Mouse (Mus musculus): ENCODE measurements around the gene Lsg1. TPM values are rescaled to one million over a fixed set of nuclear protein-coding genes. Genes with fewer than 3 reads are reported as not detected.

The Lsg1 gene
- polyA plus RNA-seq, 1 experiment: 11.9 TPM

DNA sequence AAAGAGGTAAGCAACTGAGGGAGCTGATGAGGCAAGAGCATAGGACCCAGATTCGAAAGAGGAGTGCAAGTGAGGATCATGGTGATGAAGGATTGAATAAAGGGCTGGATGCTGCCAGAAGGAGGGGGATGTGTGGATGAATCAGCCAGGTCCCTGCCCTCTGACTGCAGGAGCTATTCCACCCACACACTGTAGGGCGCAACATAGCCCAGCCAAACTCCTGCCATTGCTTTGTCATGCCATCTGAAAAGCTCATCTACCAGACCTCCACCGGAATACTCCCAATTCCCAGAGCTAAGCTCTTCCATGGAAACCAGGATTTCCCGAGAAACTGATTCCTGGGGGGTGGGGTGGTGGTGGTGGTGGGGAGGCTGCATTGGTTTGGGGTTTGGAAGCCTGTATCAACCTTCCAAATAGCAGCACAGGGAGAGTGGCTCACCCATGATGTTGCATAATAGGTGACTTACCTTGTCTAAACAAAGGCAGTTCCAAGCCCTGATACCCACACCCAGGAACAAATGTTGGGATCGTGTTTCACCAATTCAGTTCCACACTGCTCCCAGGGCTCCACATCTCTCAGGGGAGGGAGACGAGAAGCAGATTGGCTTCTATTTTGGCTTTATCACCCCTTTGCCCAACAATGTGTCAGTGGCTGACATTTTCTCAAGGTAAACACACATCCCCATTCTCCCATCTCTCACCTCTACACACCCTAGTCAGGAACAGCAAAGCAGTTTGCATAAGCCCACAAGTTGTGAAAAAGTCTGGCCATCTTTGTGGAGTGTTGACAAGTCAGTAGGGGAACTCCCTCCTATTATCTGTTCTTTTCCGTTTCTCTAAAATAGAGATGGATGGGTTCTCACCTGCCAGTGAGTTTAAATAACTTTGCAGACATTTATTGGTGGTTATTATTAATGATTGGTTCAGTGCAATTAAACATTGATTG lies 3.1 kb upstream of the Lsg1 start:
- Histone ChIP-seq H3K27me3 (ENCODE audit: control insufficient read depth, insufficient read depth, low read length) (no peaks in the 10 kb centered on the region), H3K36me3 (ENCODE audit: control insufficient read depth, insufficient read depth, low read length) (peaks cover 1% of the 10 kb centered on the region; the same call in 1 of the 2 replicates), H3K4me1 (ENCODE audit: control insufficient read depth, insufficient read depth, low read length) (peaks cover 2% of the 10 kb centered on the region), H3K4me3 (ENCODE audit: control insufficient read depth, low read depth, low read length) (no peak overlapping the region), H3K27ac (ENCODE audit: control insufficient read depth, insufficient read depth, low read depth, low read length) (no peak overlapping the region)
- TF ChIP-seq POLR2A (IDR thresholded peaks at IDR 0.05; ENCODE audit: control insufficient read depth, low read depth, low read length): no peak
- no peak for TF ChIP-seq CTCF (IDR thresholded peaks at IDR 0.05; ENCODE audit: control insufficient read depth, insufficient read depth, insufficient replicate concordance, low read depth, low read length)

DNA sequence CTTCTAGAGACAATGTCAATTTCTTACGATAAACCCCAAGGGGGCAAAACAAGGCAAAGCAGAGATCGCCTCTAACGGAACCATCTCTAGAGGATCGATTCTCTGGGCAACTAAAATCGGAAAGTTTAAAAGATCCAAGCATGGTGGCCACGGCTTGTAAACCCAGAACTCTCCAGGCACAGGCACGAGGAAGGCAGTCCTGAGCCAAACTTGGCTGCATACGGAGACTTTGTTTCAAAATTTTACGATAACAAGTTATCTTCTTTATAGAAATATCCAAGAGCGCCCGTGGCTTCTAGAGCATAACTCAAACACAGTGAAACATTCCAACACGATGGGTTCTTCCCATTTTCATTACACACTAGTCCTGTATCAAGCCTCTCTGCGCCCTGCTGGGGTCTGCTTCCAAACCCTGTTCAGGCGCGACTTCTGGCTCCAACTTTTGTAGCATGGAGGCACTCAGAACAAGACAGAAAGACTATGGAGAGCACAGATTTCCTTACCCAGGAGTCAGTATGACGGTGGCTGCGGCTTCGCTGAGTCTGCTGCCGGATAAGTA lies 378 bp downstream of the Lsg1 start:
- H3K4me3 ChIP-seq (ENCODE audit: control insufficient read depth, low read depth, low read length): peak overlapping the region; percentile 100
- H3K27ac ChIP-seq (ENCODE audit: control insufficient read depth, insufficient read depth, low read depth, low read length): peak overlapping the region; percentile 97
- no peak for TF ChIP-seq POLR2A (IDR thresholded peaks at IDR 0.05; ENCODE audit: control insufficient read depth, low read depth, low read length)
- no peak for TF ChIP-seq CTCF (IDR thresholded peaks at IDR 0.05; ENCODE audit: control insufficient read depth, insufficient read depth, insufficient replicate concordance, low read depth, low read length)
- H3K4me1 ChIP-seq (ENCODE audit: control insufficient read depth, insufficient read depth, low read length): peaks cover 2% of the 10 kb centered on the region
- H3K36me3 ChIP-seq (ENCODE audit: control insufficient read depth, insufficient read depth, low read length): peaks cover 3% of the 10 kb centered on the region
- no peaks in the 10 kb centered on the region for H3K27me3 ChIP-seq (ENCODE audit: control insufficient read depth, insufficient read depth, low read length)

DNA sequence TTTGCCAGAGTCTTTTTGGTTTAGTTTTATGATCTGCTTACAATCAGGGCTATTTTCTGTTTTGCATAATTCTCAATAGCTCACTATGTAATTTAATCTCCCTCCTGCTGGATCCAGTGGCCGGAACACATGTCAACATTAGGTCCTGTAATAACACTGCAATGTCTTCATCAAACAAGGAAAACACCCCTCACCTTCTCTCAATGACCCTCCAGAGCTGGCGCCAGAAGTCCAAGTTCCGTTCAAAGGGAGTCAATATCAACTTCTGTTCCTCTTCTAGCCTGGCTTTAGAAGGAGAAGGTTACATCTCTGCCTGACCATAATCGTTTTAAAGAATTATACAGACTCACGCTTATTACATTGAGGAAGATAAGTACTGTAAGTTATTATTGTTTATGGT lies 6.6 kb downstream of the Lsg1 start:
- H3K4me3 ChIP-seq (ENCODE audit: control insufficient read depth, low read depth, low read length): no peak overlapping the region
- TF ChIP-seq CTCF (IDR thresholded peaks at IDR 0.05; ENCODE audit: control insufficient read depth, insufficient read depth, insufficient replicate concordance, low read depth, low read length): no peak
- TF ChIP-seq POLR2A (IDR thresholded peaks at IDR 0.05; ENCODE audit: control insufficient read depth, low read depth, low read length): no peak
- H3K27ac ChIP-seq (ENCODE audit: control insufficient read depth, insufficient read depth, low read depth, low read length): no peak overlapping the region
- no peaks in the 10 kb centered on the region for H3K27me3 ChIP-seq (ENCODE audit: control insufficient read depth, insufficient read depth, low read length)
- H3K4me1 ChIP-seq (ENCODE audit: control insufficient read depth, insufficient read depth, low read length): no peaks in the 10 kb centered on the region
- H3K36me3 ChIP-seq (ENCODE audit: control insufficient read depth, insufficient read depth, low read length): peaks cover 5% of the 10 kb centered on the region

DNA sequence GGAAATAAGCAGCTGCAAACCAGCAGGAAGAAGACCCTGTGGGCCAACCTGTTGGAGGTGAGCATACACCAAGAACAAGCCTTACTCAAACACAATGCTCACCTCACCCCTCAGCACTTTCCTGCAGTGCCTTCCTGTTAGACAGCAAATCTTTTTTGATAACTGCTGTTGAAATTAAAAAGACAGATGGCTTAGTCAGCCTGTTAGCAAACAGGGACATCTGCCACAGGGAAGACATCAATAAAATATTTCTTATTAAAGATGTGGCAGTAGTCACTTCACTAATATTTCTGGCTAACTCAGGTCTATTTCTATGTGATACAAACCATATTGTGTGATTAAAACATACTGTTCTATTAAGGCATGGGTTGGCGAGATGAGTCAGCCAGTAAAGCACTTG lies 11.0 kb downstream of the Lsg1 start:
- Histone ChIP-seq H3K4me1 (ENCODE audit: control insufficient read depth, insufficient read depth, low read length) (no peaks in the 10 kb centered on the region), H3K27ac (ENCODE audit: control insufficient read depth, insufficient read depth, low read depth, low read length) (no peak overlapping the region), H3K27me3 (ENCODE audit: control insufficient read depth, insufficient read depth, low read length) (no peaks in the 10 kb centered on the region), H3K36me3 (ENCODE audit: control insufficient read depth, insufficient read depth, low read length) (peaks cover 2% of the 10 kb centered on the region; the same call in 1 of the 2 replicates), H3K4me3 (ENCODE audit: control insufficient read depth, low read depth, low read length) (no peak overlapping the region)
- TF ChIP-seq POLR2A (IDR thresholded peaks at IDR 0.05; ENCODE audit: control insufficient read depth, low read depth, low read length) (no peak), CTCF (IDR thresholded peaks at IDR 0.05; ENCODE audit: control insufficient read depth, insufficient read depth, insufficient replicate concordance, low read depth, low read length) (no peak)

DNA sequence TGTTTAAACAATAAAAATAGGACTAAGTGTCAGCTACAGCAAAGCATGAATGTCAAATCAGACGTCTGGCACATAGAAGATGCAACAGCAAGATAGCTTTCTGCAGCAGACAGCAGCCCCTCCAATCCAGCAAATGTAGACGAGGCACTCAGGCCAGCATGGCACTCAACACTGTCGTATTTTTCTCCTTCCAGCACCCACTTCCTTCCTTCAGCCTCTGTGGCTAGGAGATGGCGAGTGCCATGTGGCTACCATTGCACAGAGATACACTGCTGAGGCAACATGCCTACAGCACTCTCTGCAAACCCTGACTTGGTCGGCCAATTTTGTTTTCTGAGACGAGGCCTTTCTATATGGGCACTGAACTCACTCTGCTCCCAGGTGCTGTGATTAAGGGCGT lies 11.6 kb downstream of the Lsg1 start:
- Histone ChIP-seq H3K27me3 (ENCODE audit: control insufficient read depth, insufficient read depth, low read length) (no peaks in the 10 kb centered on the region), H3K36me3 (ENCODE audit: control insufficient read depth, insufficient read depth, low read length) (peaks cover 4% of the 10 kb centered on the region), H3K4me1 (ENCODE audit: control insufficient read depth, insufficient read depth, low read length) (no peaks in the 10 kb centered on the region), H3K27ac (ENCODE audit: control insufficient read depth, insufficient read depth, low read depth, low read length) (no peak overlapping the region), H3K4me3 (ENCODE audit: control insufficient read depth, low read depth, low read length) (no peak overlapping the region)
- TF ChIP-seq POLR2A (IDR thresholded peaks at IDR 0.05; ENCODE audit: control insufficient read depth, low read depth, low read length) (no peak), CTCF (IDR thresholded peaks at IDR 0.05; ENCODE audit: control insufficient read depth, insufficient read depth, insufficient replicate concordance, low read depth, low read length) (no peak)

DNA sequence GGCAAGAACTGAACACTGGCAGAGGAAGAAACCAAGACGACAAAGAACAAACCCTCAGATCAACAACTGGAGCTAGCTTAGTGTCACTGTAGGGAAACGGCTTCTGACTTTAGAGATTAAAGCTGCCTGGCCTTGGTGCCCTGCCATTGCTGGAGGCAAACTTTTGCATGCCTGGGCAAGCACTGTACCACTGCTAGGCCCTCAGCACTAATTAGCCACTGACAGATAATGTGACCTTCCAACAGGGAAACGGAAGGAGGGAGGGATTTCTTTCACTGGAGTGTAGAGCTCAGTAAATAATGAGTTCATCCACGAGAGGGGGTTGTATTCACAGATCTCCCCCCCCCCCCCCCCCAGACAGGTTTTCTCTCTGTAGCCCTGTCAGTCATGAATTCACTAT lies 15.2 kb downstream of the Lsg1 start:
- TF ChIP-seq POLR2A (IDR thresholded peaks at IDR 0.05; ENCODE audit: control insufficient read depth, low read depth, low read length): no peak
- no peak for TF ChIP-seq CTCF (IDR thresholded peaks at IDR 0.05; ENCODE audit: control insufficient read depth, insufficient read depth, insufficient replicate concordance, low read depth, low read length)
- Histone ChIP-seq H3K36me3 (ENCODE audit: control insufficient read depth, insufficient read depth, low read length) (peaks cover 6% of the 10 kb centered on the region), H3K4me3 (ENCODE audit: control insufficient read depth, low read depth, low read length) (no peak overlapping the region), H3K4me1 (ENCODE audit: control insufficient read depth, insufficient read depth, low read length) (no peaks in the 10 kb centered on the region), H3K27ac (ENCODE audit: control insufficient read depth, insufficient read depth, low read depth, low read length) (no peak overlapping the region), H3K27me3 (ENCODE audit: control insufficient read depth, insufficient read depth, low read length) (no peaks in the 10 kb centered on the region)

DNA sequence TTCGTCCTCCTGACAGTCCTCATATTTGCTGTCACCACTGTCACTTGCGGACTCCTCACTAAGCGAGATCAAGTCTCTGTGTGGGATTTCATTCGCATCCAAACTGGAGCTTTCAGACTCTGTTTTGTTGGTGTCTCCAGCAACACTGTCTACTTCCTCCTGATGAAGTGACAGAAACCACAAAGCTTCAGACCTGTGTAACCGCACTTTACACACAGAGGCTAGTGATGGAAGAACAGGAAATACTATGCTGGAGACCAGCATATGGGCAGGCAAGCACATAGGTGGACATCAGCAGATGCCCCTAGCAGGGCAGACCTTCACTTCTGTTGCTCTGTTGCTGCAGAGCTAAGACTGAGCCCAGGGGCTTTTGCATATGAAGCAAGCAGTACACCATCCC lies 16.0 kb downstream of the Lsg1 start:
- H3K27ac ChIP-seq (ENCODE audit: control insufficient read depth, insufficient read depth, low read depth, low read length): no peak overlapping the region
- H3K4me3 ChIP-seq (ENCODE audit: control insufficient read depth, low read depth, low read length): no peak overlapping the region
- H3K4me1 ChIP-seq (ENCODE audit: control insufficient read depth, insufficient read depth, low read length): no peaks in the 10 kb centered on the region
- no peak for TF ChIP-seq POLR2A (IDR thresholded peaks at IDR 0.05; ENCODE audit: control insufficient read depth, low read depth, low read length)
- TF ChIP-seq CTCF (IDR thresholded peaks at IDR 0.05; ENCODE audit: control insufficient read depth, insufficient read depth, insufficient replicate concordance, low read depth, low read length): no peak
- no peaks in the 10 kb centered on the region for H3K27me3 ChIP-seq (ENCODE audit: control insufficient read depth, insufficient read depth, low read length)
- peaks cover 6% of the 10 kb centered on the region for H3K36me3 ChIP-seq (ENCODE audit: control insufficient read depth, insufficient read depth, low read length)
